Mouse (Mus musculus) megakaryocyte, embryonic 14.5 days (primary cell): ENCODE data around the gene Panx2.

Source experiments
- FLI1 ChIP-seq: IDR thresholded peaks from 2 replicates; pipeline ENCODE4 v1.6.1; 2012; ENCODE audit warnings: low read length, inconsistent platforms, mixed read lengths
- GATA1 ChIP-seq: IDR thresholded peaks from 3 replicates; pipeline ENCODE4 v1.6.1; 2012; ENCODE audit warnings: mixed read lengths, low read length, inconsistent platforms, borderline replicate concordance

GRCm38 (mm10) chr15:89064891-89065290 lies 5.4 kb downstream of the Panx2 start:
- TF ChIP-seq FLI1 (no peak), GATA1 (no peak)
